Mouse (Mus musculus) CH12.LX (cell line): ENCODE results near the gene Hoxc8. TPM values are rescaled to one million over a fixed set of nuclear protein-coding genes. Genes with fewer than 3 reads are reported as not detected.
A peak's percentile ranks its signal among the peaks of the same experiment; 100 is the strongest.

ENCODE experiments used
- DNase-seq: peaks from one replicate; pipeline ENCODE4 v3.0.0-alpha.2; 2013; ENCODE audit errors: extremely low read depth
- H3K27ac ChIP-seq: 2 replicates; pipeline ENCODE4 v1.5.1; 2012; ENCODE audit warnings: low read depth, mild to moderate bottlenecking, control low read depth, moderate library complexity; ENCODE audit not compliant: insufficient read depth
- H3K27me3 ChIP-seq: replicated peaks from 2 replicates; pipeline ENCODE3; 2012; ENCODE audit warnings: inconsistent platforms
- H3K36me3 ChIP-seq, 2 experiments: replicated peaks in 1 of 2; 2 replicates each; pipeline versions ENCODE3 to v1.6.1; 2012; ENCODE audit warnings: inconsistent platforms in 1 of 2, low read length in 1 of 2, mild to moderate bottlenecking in 1 of 2, mixed read lengths in 1 of 2, moderate library complexity in 1 of 2; ENCODE audit not compliant: control insufficient read depth in 1 of 2, insufficient read depth in 1 of 2
- H3K4me1 ChIP-seq, 2 experiments: 2 replicates each; pipeline ENCODE4 v1.6.1; 2012; ENCODE audit warnings: inconsistent platforms in 1 of 2, moderate library complexity in 1 of 2; ENCODE audit not compliant: insufficient read depth in 2 of 2, control insufficient read depth in 1 of 2
- H3K4me2 ChIP-seq: 2 replicates; pipeline ENCODE4 v1.6.1; 2012; ENCODE audit warnings: low read depth, mild to moderate bottlenecking, control low read depth; ENCODE audit not compliant: poor library complexity, insufficient read depth, severe bottlenecking
- H3K4me3 ChIP-seq, 3 experiments: fragments of 150-350 bp in 1 of 3; sonication (generic) in 1 of 3; replicated peaks in 1 of 3; 2 replicates each; pipeline versions ENCODE3 to v1.5.1; 2011 to 2012; ENCODE audit warnings: low read depth in 2 of 3, low read length in 2 of 3, mild to moderate bottlenecking in 2 of 3, moderate library complexity in 2 of 3, control low read depth in 1 of 3, improper control_type of control experiment in 1 of 3, inconsistent platforms in 1 of 3, mixed read lengths in 1 of 3; ENCODE audit not compliant: poor library complexity in 1 of 3
- H3K79me2 ChIP-seq: replicated peaks from 2 replicates; pipeline ENCODE4 v1.6.1; 2012; ENCODE audit warnings: mild to moderate bottlenecking, moderate library complexity; ENCODE audit not compliant: control insufficient read depth, poor library complexity, insufficient read depth, severe bottlenecking; ENCODE audit errors: extremely low read depth
- H3K9ac ChIP-seq: 2 replicates; pipeline ENCODE4 v1.6.1; 2012; ENCODE audit warnings: low read depth, mild to moderate bottlenecking, control low read depth, moderate library complexity; ENCODE audit not compliant: insufficient read depth
- H3K9me3 ChIP-seq: replicated peaks from 2 replicates; pipeline ENCODE3; 2012; ENCODE audit warnings: low read length, inconsistent platforms, mixed read lengths
- BHLHE40 ChIP-seq: IDR thresholded peaks from 2 replicates; pipeline ENCODE4 v1.6.1; 2011; ENCODE audit warnings: mild to moderate bottlenecking, low read depth, low read length, improper control_type of control experiment
- CTCF ChIP-seq, 2 experiments: IDR thresholded peaks in 1 of 2; conservative IDR thresholded peaks in 1 of 2; 2 replicates each; pipeline ENCODE4 v1.5.1; 2011 to 2012; ENCODE audit warnings: low read depth in 2 of 2, low read length in 2 of 2, improper control_type of control experiment in 1 of 2, inconsistent platforms in 1 of 2, mild to moderate bottlenecking in 1 of 2, moderate library complexity in 1 of 2
- E2F4 ChIP-seq: IDR thresholded peaks from 2 replicates; pipeline ENCODE4 v1.6.1; 2011; ENCODE audit warnings: low read depth, low read length, improper control_type of control experiment; ENCODE audit not compliant: insufficient replicate concordance
- ELF1 ChIP-seq: IDR thresholded peaks from 2 replicates; pipeline ENCODE4 v1.6.1; 2014; ENCODE audit warnings: low read depth, mild to moderate bottlenecking, inconsistent platforms, low read length, improper control_type of control experiment
- EP300 ChIP-seq: IDR thresholded peaks from 2 replicates; pipeline ENCODE4 v1.6.1; 2011; ENCODE audit warnings: low read length, improper control_type of control experiment
- GABPA ChIP-seq: IDR thresholded peaks from 2 replicates; pipeline ENCODE4 v1.6.1; 2012; ENCODE audit warnings: low read depth, low read length, improper control_type of control experiment, inconsistent platforms; ENCODE audit not compliant: insufficient replicate concordance
- HCFC1 ChIP-seq: IDR thresholded peaks from 2 replicates; pipeline ENCODE4 v1.6.1; 2012; ENCODE audit warnings: low read depth, mild to moderate bottlenecking, inconsistent platforms, low read length, improper control_type of control experiment
- IRF4 ChIP-seq: IDR thresholded peaks from 2 replicates; pipeline ENCODE4 v1.6.1; 2014; ENCODE audit warnings: low read depth, mild to moderate bottlenecking, inconsistent platforms, low read length, improper control_type of control experiment
- KAT2A ChIP-seq: IDR thresholded peaks from 2 replicates; pipeline ENCODE4 v1.6.1; 2012; ENCODE audit warnings: low read length, improper control_type of control experiment, inconsistent platforms; ENCODE audit not compliant: insufficient replicate concordance
- MAFK ChIP-seq: IDR thresholded peaks from 2 replicates; pipeline ENCODE4 v1.6.1; 2011; ENCODE audit warnings: low read length, improper control_type of control experiment; ENCODE audit not compliant: insufficient replicate concordance
- MXI1 ChIP-seq: IDR thresholded peaks from 2 replicates; pipeline ENCODE4 v1.6.1; 2011; ENCODE audit warnings: mild to moderate bottlenecking, low read depth, low read length, improper control_type of control experiment
- NRF1 ChIP-seq: IDR thresholded peaks from 2 replicates; pipeline ENCODE4 v1.6.1; 2014; ENCODE audit warnings: low read depth, mild to moderate bottlenecking, inconsistent platforms, low read length, improper control_type of control experiment, moderate library complexity
- PAX5 ChIP-seq: IDR thresholded peaks from 2 replicates; pipeline ENCODE4 v1.6.1; 2012; ENCODE audit warnings: low read length, inconsistent platforms, mixed read lengths
- POLR2AphosphoS2 ChIP-seq: IDR thresholded peaks from 2 replicates; pipeline ENCODE4 v1.6.1; 2011; ENCODE audit warnings: low read depth, low read length, improper control_type of control experiment
- RCOR1 ChIP-seq: conservative IDR thresholded peaks from 2 replicates; pipeline ENCODE4 v1.6.1; 2012; ENCODE audit warnings: low read depth, mild to moderate bottlenecking, inconsistent platforms, low read length, improper control_type of control experiment
- SIN3A ChIP-seq: IDR thresholded peaks from 2 replicates; pipeline ENCODE4 v1.6.1; 2012; ENCODE audit warnings: low read length, improper control_type of control experiment, inconsistent platforms
- TBP ChIP-seq: conservative IDR thresholded peaks from 2 replicates; pipeline ENCODE4 v1.6.1; 2011; ENCODE audit warnings: low read depth, low read length, improper control_type of control experiment
- USF1 ChIP-seq: IDR thresholded peaks from 2 replicates; pipeline ENCODE4 v1.6.1; 2014; ENCODE audit warnings: low read depth, mild to moderate bottlenecking, inconsistent platforms, low read length, improper control_type of control experiment
- USF2 ChIP-seq: conservative IDR thresholded peaks from 2 replicates; pipeline ENCODE4 v1.6.1; 2011; ENCODE audit warnings: low read depth, low read length, improper control_type of control experiment
- ZC3H11A ChIP-seq: IDR thresholded peaks from 2 replicates; pipeline ENCODE4 v1.6.1; 2012; ENCODE audit warnings: low read depth, mild to moderate bottlenecking, inconsistent platforms, low read length, improper control_type of control experiment
- ZKSCAN1 ChIP-seq: IDR thresholded peaks from 2 replicates; pipeline ENCODE4 v1.6.1; 2012; ENCODE audit warnings: low read depth, inconsistent platforms, low read length, improper control_type of control experiment, borderline replicate concordance
- ZMIZ1 ChIP-seq: IDR thresholded peaks from 2 replicates; pipeline ENCODE4 v1.6.1; 2012; ENCODE audit warnings: low read depth, mild to moderate bottlenecking, inconsistent platforms, low read length, improper control_type of control experiment
- ZNF384 ChIP-seq: IDR thresholded peaks from 2 replicates; pipeline ENCODE4 v1.6.1; 2012; ENCODE audit warnings: low read depth, low read length, improper control_type of control experiment, inconsistent platforms
- dilution Hi-C: fragments of 300-500 bp; cut with MboI; formaldehyde crosslinking; loops from 2 replicates; pipeline ENCODE4 v1.14.3; 2020; ENCODE audit warnings: low sequenced_read_pairs; ENCODE audit not compliant: extremely low pct_unique_long_range_greater_than_20kb, extremely low pct_ligation_motif_present
- in situ Hi-C: fragments of 300-500 bp; cut with MboI; formaldehyde crosslinking; loops from 3 replicates; pipeline ENCODE4 v1.14.3; 2019; ENCODE audit warnings: low sequenced_read_pairs, low pct_ligation_motif_present, low pct_unique_long_range_greater_than_20kb, mixed read lengths
- polyA plus RNA-seq: library from polyadenylated mRNA; unstranded; fragments of >175 nt; gene quantifications from 2 replicates; pipeline ENCODE4 v1.2.1, GENCODE M21; 2012; ENCODE audit warnings: low read depth; ENCODE audit not compliant: insufficient read length
- total RNA-seq, 2 experiments: library from RNA; depleted of rRNA; stranded (reverse); fragments of 300-350 nt in 1 of 2; fragments of >200 nt in 1 of 2; gene quantifications; 2 replicates each; pipeline ENCODE4 v1.2.3; 2012 to 2014

The Hoxc8 gene
- total and polyA plus RNA-seq, 3 experiments = not detected

DNA sequence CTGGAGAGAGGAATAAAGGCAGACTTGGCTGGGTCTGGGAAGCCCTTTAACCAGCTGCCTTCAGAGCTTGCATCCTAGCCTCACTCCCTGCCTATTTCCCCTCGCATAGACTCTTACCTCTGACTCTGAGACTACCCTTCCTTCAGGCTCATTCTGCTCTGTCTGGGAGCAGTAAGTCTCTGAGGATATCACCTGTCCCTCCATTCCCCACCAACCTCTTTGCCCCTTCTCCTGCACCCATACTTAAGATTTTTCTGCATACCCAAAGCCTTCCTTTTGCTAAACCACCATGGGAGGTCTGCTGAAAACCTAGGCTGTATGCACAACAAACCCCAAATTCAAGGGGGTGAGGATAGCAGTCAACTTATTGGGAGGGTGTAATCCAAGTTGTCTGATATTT, 10.5 kb upstream of the Hoxc8 start:
- no peak overlapping the region for H3K27ac ChIP-seq
- H3K27me3 ChIP-seq = peaks cover 92% of the 10 kb centered on the region
- no peak overlapping the region for H3K4me3 ChIP-seq
- DNase-seq = no peak
- H3K36me3 ChIP-seq = no peaks in the 10 kb centered on the region
- H3K79me2 ChIP-seq = no peaks in the 10 kb centered on the region
- in situ Hi-C loops (loop anchor here (10.0 kb wide), 1 partner anchor 335 kb away; the partner anchor contains the start of gene Gpr84), dilution Hi-C loops (no loop called here)
- no peak for TF ChIP-seq ZNF384
- TF ChIP-seq USF1 = no peak
- TF ChIP-seq USF2 = no peak
- no peak for TF ChIP-seq TBP
- TF ChIP-seq IRF4 = no peak
- no peak for TF ChIP-seq E2F4
- TF ChIP-seq HCFC1 = no peak
- no peak for TF ChIP-seq KAT2A
- no peak for TF ChIP-seq ZC3H11A
- TF ChIP-seq POLR2AphosphoS2 = no peak
- no peak for TF ChIP-seq SIN3A
- no peak for TF ChIP-seq ELF1
- TF ChIP-seq PAX5 = no peak
- TF ChIP-seq ZMIZ1 = no peak
- no peak for TF ChIP-seq ZKSCAN1
- no peak for TF ChIP-seq CTCF (conservative IDR thresholded peaks at IDR 0.05 in 1 of 2, IDR thresholded peaks at IDR 0.05 in 1 of 2; ENCODE audit: low read depth in 2 of 2, low read length in 2 of 2)
- no peak for TF ChIP-seq RCOR1
- TF ChIP-seq NRF1 = no peak
- no peak for TF ChIP-seq BHLHE40
- no peak overlapping the region for H3K4me2 ChIP-seq
- no peaks in the 10 kb centered on the region for H3K9me3 ChIP-seq
- no peak overlapping the region for H3K9ac ChIP-seq
- H3K4me1 ChIP-seq = peaks cover 2 to 20% of the 10 kb centered on the region in 2 experiments; a peak in 3 of 4 replicates

DNA sequence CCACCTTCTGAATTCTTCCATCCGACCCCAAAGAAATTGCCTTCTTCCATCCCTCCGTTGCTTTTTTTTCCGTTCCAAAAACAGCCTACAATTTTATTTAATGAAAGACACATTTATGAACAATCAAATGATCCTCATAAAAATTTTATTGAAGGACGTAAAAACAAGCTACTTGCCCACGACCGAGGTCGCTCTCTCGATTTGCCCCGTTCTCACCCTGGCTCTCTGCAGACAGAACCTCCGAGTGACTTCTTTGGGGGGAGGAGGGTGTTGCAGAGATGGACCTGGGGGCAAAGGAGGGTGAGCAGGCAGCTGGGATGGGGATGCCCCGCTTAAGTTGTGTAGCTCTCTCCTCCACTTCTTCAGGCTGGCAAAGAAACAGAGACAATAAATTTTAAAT, 10.1 kb upstream of the Hoxc8 start:
- dilution Hi-C loops = no loop called here
- TF ChIP-seq KAT2A (no peak), IRF4 (no peak), MXI1 (no peak), MAFK (no peak), GABPA (no peak), EP300 (no peak)
- TF ChIP-seq, all 38 proteins: peak for 0
- H3K9ac ChIP-seq = no peak overlapping the region

More for the DNA sequence above, 10.1 kb upstream of the Hoxc8 start:
- H3K4me1 ChIP-seq = peaks cover 2 to 20% of the 10 kb centered on the region in 2 experiments; a peak in 3 of 4 replicates
- no peaks in the 10 kb centered on the region for H3K36me3 ChIP-seq
- DNase-seq = no peak
- peaks cover 92% of the 10 kb centered on the region for H3K27me3 ChIP-seq
- no peak overlapping the region for H3K27ac ChIP-seq
- H3K4me3 ChIP-seq = no peak overlapping the region
- H3K4me2 ChIP-seq = peak overlapping the region; percentile 48; the same call in 1 of the 2 replicates
- no peaks in the 10 kb centered on the region for H3K79me2 ChIP-seq
- H3K9me3 ChIP-seq = no peaks in the 10 kb centered on the region
- in situ Hi-C loops = loop anchor here (10.0 kb wide), 1 partner anchor 334 kb away; the partner anchor contains the start of gene Gpr84
